Mouse (Mus musculus): ENCODE results near the gene Gm13279.

DNA sequence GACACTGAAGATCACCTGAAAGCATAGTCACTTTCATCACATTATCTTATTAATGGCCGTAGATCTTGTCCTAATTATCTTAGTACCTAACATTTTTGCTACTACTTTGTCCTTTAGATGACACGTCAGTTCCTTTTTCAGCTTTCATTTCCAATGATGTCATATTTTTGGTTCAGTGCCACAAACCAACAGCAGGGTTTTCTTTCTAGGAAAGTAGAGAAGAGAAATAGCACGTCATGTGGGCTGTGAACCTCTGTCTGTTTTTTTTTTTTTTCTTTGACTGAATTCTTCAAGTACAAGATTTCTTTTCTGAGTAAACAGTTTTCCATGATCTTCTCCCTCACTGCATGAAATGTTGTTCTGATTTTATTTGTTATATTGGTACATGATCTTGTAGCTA is 42.9 kb downstream of the Gm13279 start:
- no peak for TF ChIP-seq MYOD1 (IDR thresholded peaks at IDR 0.05; ENCODE audit: control insufficient read depth in 1 of 3, insufficient read length in 2 of 3, low read depth in 2 of 3)
- no peak for TF ChIP-seq POLR2A (IDR thresholded peaks at IDR 0.05; ENCODE audit: insufficient read length, low read depth)
